Mouse (Mus musculus): ENCODE data around the gene Klhl31. TPM values are rescaled to one million over a fixed set of nuclear protein-coding genes. Genes with fewer than 3 reads are reported as not detected.

Gene Klhl31
- polyA plus RNA-seq, 1 experiment from 2014 or later: 0.10 TPM

- H3K9ac ChIP-seq (ENCODE audit: low read depth, low read length): no peak overlapping the region
- no peak overlapping the region for H3K27ac ChIP-seq (ENCODE audit: low read length)
- 77% methylated on average over 5 of the region's 5 CpGs for WGBS
- no peaks in the 10 kb centered on the region for H3K4me1 ChIP-seq (ENCODE audit: control insufficient read depth, insufficient read depth, low read length)
- no peaks in the 10 kb centered on the region for H3K9me3 ChIP-seq (ENCODE audit: control insufficient read depth, low read length)
- H3K27me3 ChIP-seq (replicated peaks; ENCODE audit: control insufficient read depth, insufficient read depth, low read length): no peaks in the 10 kb centered on the region
- no peak overlapping the region for H3K4me3 ChIP-seq (ENCODE audit: low read length)
- no peaks in the 10 kb centered on the region for H3K36me3 ChIP-seq (ENCODE audit: control insufficient read depth, insufficient read depth, low read length)
- H3K4me2 ChIP-seq (ENCODE audit: low read depth, low read length): no peak overlapping the region
- no peak for ATAC-seq
These were observed 72.7 kb downstream of the Klhl31 start for GRCm38 (mm10) chr9:77708950-77709349.

Other genes starting within 250 kb of the Klhl31 start
- gene Lrrc1, start 91.6 kb upstream of the Klhl31 start, polyA plus RNA-seq (2015; fragmentation: Nextera tagmentation; extraction: Ambion mirVana): 14.1 and 14.8 TPM in 2 replicates
- 4.7 and 10.1 TPM in 2 replicates for gene Gclc, start 118.0 kb downstream of the Klhl31 start, polyA plus RNA-seq (2015; fragmentation: Nextera tagmentation; extraction: Ambion mirVana)

Data from intestine, embryonic 16.5 days (tissue).